Mouse (Mus musculus): ENCODE data around the gene Ptger1.

- TF ChIP-seq CTCF (conservative IDR thresholded peaks at IDR 0.05 in 1 of 2, IDR thresholded peaks at IDR 0.05 in 1 of 2; ENCODE audit: low read depth in 2 of 2, low read length in 2 of 2) = no peak
- no peak for TF ChIP-seq CHD1 (IDR thresholded peaks at IDR 0.05; ENCODE audit: low read depth, low read length)
- TF ChIP-seq MYC (IDR thresholded peaks at IDR 0.05; ENCODE audit: low read depth, low read length) = no peak
- no peak for TF ChIP-seq POLR2A (IDR thresholded peaks at IDR 0.05; ENCODE audit: low read depth, low read length)
- no peak for TF ChIP-seq EP300 (IDR thresholded peaks at IDR 0.05; ENCODE audit: low read length)
- no peak for TF ChIP-seq POLR2AphosphoS2 (IDR thresholded peaks at IDR 0.05; ENCODE audit: low read depth, low read length)
Measured at GRCm38 (mm10) chr8:83715771-83716170, 49.3 kb downstream of the Ptger1 start.

Measured in CH12.LX (cell line).